Mouse (Mus musculus) testis, adult 2 months (tissue): Measurements from ENCODE around the gene Pom121l2.

Experiments
- CTCF ChIP-seq: fragments of 200-500 bp; IDR thresholded peaks from 2 replicates; pipeline ENCODE4 v1.5.1; 2012; ENCODE audit warnings: low read depth, mild to moderate bottlenecking, inconsistent platforms, low read length, moderate library complexity; ENCODE audit not compliant: control insufficient read depth, insufficient read depth, insufficient replicate concordance
- POLR2A ChIP-seq: fragments of 200-500 bp; IDR thresholded peaks from 2 replicates; pipeline ENCODE4 v1.6.1; 2012; ENCODE audit warnings: low read depth, mild to moderate bottlenecking, inconsistent platforms, low read length, moderate library complexity; ENCODE audit not compliant: control insufficient read depth

DNA sequence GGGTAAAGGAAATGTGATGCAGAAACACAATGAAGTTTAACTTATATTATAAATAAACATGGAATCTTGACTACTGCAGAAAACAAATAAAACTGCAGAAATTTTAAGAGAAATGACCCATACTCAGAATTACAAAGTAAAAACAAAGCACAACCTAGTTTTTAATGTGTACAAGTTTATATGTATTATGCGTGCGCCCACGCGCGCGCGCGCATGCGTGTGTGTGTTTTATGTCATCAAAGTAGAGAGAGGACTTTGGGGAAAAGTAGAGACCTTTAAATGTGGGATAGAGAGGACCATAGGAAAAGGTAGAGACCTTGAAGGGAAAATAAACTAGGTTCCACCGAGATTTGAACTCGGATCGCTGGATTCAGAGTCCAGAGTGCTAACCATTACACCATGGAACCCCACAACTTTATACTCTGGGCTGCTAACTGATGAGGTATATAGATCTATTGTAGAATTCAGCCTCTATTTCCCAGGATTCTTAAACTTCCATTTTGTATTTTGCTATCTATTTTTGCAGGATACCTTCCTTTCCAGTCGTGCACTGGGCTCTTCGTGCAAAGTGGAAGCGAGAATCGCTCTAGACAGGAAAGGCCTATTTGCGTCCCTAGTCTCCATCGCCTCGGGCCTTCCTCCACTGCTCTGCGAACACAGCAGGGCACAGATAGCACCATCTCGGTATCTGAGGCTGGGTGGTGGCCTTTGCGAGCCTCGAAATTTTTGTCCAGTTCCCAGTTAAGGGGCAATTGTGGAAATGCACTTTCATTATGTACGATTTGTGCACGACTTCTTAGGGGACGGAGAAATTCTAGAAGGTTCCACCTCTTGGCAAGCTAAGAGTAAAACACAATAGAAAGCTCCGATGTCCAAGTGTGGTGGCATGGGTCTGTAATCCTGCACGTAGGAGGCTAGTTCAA, 47.1 kb upstream of the Pom121l2 start:
- TF ChIP-seq CTCF (no peak), POLR2A (no peak)
